Mouse (Mus musculus) urinary bladder, adult 2 months (tissue): ENCODE measurements around the gene Dyx1c1. TPM values are rescaled to one million over a fixed set of nuclear protein-coding genes. Genes with fewer than 3 reads are reported as not detected.

Experiments
- DNase-seq: peaks from one replicate; pipeline ENCODE4 v3.0.0; 2022; ENCODE audit warnings: low spot score
- polyA plus RNA-seq: library from polyadenylated mRNA; depleted of rRNA; stranded (reverse); fragments of >200 nt; gene quantifications from 2 replicates; pipeline ENCODE4 v1.2.3, GENCODE M21; 2012

The Dyx1c1 gene
- polyA plus RNA-seq, 1 experiment = 1.3 TPM

DNA sequence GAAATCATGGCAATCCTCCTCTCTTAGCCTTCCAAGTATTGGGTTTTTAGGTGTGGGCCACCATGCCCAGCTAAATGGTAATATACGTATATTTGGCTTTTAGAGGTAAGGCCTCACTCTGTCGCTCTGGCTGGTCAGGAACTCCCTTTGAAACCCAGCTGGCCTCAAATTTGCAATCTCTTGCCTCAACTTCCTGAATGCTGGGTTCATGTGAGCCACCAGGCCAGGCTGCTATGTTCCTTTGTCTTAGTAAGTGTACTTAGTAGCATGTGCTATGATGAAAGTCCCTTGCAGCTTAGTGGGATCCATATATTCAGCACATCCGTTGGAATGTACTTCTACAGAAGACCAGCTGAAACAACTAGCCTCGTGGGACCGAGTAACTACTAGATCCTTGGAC, 16.1 kb downstream of the Dyx1c1 start:
- no peak for DNase-seq

DNA sequence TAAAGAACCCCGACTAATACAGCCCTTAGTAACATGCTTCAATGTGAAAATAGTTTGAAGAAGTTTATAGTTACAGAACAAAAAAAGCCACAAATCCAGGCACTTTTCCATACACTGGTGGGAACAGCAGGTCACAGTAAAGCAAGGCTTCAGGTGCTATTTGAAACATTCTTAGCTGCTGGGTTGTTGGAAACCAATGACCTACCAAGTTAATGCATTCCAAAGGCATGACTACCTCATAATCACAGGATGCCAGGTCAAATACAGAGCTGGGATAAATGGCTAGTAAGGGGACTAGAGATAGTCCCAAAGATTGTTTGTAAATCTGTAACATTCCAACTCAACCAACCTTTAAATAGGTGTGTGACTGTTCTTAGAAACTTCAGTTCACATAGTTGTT, 16.7 kb downstream of the Dyx1c1 start:
- no peak for DNase-seq

DNA sequence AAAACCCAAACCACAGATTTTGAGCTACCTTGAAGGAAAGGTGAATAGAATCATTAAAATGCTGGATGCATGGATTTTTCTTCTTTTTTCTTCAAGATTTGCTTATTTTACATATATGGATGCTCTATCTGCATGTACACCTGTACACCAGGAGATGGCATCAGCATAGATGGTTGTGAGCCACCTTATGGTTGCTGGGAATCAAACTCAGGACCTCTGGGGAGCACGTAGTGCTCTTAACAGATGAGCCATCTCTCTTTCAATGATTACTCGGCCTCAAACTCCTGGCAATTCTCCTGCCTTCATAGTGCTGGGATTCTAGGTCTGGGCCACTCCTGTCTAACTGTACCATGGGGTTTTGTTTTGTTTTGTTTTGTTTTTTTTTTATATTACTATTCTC, 24.5 kb downstream of the Dyx1c1 start:
- DNase-seq = no peak

- peak; percentile 80 for DNase-seq
These were observed 26.9 kb downstream of the Dyx1c1 start, which contains the start of the genes Ccpg1os and Ccpg1 for GRCm38 (mm10) chr9:72985250-72986220. TSS of gene Ccpg1os (minus strand) at chr9:72985382. TSS of gene Ccpg1 (plus strand) at chr9:72985429.

- DNase-seq = no peak
These were observed 29.1 kb downstream of the Dyx1c1 start for GRCm38 (mm10) chr9:72987703-72988102.

GRCm38 (mm10) chr9:72988706-72989105, 30.1 kb downstream of the Dyx1c1 start:
- no peak for DNase-seq

DNA sequence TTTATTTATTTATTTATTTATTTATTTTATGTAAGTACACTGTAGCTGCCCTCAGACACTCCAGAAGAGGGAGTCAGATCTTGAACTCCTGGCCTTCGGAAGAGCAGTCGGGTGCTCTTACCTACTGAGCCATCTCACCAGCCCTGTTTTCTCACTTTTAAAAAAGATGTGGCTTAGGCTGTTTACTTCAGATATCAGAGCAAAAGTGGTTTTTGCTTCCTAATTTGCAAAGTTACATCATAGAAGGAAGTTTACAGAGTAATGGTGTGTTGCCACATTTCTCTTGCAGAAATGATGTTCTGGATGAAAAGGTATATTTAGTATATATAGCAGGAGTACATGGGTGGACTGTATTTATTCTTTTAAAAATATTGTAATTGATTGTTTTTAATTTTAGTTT, 32.8 kb downstream of the Dyx1c1 start:
- no peak for DNase-seq

- no peak for DNase-seq
These were observed 34.0 kb downstream of the Dyx1c1 start for GRCm38 (mm10) chr9:72992576-72992975.

GRCm38 (mm10) chr9:72996167-72996566, 37.6 kb downstream of the Dyx1c1 start:
- no peak for DNase-seq

GRCm38 (mm10) chr9:72996806-72997205, 38.2 kb downstream of the Dyx1c1 start:
- no peak for DNase-seq

DNA sequence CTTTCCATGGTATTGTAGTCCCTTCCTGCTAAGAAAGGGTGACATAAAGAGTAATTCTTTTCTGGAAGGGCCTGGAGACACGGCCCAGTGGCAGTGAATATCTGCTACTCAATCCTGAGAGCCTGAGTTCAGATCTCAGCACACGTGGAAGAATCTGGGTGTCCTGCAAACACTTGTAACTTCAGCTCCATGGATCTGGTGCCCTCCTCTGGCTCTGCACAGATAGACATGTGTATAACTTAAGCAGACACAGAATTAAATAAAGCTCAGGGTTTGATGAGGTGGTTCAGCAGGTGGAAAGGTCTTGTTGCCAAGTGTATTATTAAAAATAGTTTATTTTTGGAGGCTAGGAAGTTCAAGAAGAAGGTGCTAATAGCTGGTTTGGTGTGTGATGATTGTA, 41.9 kb downstream of the Dyx1c1 start:
- DNase-seq = no peak

DNA sequence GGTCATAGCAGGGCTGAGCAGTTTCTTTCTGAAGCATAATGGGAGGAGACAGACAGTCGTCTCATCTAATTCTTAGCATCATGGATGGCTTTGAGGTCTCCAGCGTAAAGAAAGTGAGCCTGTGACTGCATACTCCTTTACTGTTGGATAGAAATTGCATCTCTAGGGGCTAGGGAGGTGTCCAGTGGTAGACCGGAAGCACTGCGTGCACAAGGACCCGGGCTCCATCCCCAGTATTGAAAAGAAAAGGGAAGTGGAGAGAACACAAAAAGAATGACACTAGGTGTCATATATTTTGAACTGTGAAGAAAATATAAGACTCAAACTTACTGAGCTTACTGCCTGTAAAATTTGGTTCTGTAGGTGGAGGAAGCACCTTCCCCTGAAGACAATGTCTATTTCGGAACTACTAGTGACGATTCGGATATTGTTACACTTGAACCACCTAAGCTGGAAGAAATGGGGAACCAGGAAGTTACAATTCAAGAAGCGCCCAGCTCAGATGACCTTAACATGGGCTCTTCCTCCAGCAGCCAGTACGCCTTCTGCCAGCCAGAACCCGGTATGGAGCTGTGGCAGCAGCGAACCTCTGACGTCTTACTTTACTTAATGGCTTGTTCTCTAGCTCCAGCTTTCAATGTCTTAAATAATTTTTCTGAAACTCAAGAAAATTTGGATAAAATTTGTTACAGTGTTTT, 42.9 kb downstream of the Dyx1c1 start:
- DNase-seq = no peak

DNA sequence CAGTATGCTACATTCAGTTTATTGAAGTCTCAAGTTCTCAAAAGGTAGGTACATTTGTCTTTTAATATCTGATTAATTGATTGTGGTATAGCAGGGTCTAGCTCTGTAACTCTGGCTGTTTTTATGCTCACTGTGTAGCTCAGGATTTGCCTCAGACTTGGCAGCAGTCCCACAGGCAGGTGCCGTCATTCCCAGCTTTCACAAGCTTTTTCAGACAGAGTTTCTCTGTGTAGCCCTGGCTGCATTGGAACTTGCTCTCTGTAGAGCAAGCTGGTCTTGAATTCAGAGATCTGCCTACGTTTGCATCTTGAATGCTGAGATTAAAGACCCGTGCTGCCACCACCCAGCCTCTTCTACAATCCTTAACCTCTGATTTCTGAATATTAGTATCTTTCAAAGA, 43.6 kb downstream of the Dyx1c1 start:
- DNase-seq = no peak

GRCm38 (mm10) chr9:73004076-73004475, 45.5 kb downstream of the Dyx1c1 start:
- no peak for DNase-seq

DNA sequence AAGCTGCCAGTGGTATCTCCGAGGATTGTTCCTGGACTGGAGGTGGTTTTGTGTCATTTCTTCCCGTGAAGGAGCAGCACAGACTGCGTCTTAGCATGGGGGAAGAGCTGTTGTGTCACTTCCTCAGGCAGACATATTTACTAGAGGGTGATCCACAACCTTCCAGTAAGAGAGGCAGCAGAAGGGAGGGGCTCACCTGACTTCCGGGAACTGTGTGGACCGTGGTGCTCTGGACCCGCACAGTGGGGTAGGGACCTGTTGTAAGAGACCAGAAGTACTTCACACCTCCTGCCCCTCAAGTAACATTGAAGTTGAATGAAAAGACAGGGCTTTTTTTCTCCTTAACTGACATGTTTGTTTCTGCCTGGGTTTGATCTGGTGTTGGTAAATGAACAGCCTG, 46.5 kb downstream of the Dyx1c1 start:
- DNase-seq = no peak

DNA sequence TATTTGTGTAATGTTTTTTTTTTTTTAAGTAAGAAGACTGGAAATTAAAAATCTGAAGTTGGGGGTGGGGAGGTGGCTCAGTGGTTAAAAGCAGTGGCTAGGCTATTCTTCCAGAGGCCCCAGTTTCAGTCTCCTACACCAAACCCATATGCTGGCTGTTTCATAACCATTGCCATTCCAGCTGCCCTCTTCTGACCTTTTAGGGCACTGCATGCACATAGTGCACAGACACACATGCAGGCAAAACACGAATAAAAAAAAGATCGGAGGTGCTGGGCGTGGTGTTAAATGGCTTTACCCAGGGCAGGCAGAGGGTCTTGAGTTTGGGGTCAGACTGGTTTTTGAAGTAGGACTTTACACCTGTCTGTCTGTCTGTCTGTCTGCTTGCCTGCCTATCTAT, 47.6 kb downstream of the Dyx1c1 start:
- DNase-seq = no peak

DNA sequence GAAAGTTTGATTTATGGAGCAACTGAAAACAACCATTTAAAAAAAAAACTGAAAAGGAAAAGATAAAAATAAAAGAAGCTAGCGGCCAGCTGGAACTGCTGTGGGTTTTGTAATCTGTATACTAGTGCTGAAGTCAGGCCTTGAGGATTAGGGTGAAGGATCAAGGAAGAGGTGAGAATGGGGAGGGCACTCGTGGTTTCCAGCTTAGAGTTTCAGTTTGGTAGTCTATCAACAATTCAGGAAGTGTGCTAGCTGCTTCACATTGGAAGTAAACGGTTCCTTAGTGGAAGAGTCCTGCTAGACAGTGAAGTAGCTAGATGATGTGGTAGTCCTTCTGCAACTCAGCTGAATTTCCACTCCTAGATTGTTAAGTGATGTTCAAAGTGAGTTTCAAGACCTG, 49.8 kb downstream of the Dyx1c1 start:
- no peak for DNase-seq

DNA sequence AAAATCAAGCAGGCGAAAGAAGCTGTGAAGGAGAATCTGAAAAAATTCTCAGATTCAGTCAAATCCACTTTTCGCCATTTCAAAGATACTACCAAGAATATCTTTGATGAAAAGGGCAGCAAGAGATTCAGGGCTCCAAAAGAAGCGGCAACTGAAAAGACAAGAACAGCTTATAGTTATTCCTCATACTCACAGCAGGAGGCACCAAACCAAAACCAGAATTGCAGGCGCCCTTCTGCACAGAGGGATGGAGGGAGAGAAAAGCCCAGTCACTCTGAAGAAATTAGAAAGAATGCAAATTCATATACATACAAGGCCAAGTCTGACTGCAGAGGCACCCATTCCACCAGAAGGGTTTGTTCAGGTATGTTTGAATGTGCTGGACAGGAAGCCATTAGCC, 54.0 kb downstream of the Dyx1c1 start:
- no peak for DNase-seq

- DNase-seq = no peak
These were observed 56.1 kb downstream of the Dyx1c1 start for GRCm38 (mm10) chr9:73014724-73015123.

DNA sequence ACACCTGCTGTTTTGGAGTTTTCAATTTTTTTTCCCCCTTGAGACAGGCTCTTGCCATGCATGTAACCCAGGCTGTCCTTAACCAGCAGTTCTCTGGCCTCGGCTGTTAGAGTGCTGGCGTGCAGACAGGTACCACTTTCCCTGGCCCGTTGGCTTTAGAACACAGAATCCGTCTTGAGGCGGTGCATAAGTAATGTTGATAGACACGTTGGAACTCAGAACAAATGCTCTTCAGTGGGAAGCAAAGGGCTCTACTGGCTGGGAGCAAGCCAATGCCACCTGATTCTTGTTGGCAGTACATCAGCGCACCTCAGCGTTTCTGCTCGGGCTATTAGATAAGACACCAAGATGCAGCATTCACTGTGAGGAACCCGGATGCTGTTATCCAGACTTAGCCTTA, 61.3 kb downstream of the Dyx1c1 start:
- no peak for DNase-seq

GRCm38 (mm10) chr9:73020566-73021097, 62.0 kb downstream of the Dyx1c1 start:
- DNase-seq = no peak
